Mouse (Mus musculus): ENCODE results near the gene Hmgcs2.

DNA sequence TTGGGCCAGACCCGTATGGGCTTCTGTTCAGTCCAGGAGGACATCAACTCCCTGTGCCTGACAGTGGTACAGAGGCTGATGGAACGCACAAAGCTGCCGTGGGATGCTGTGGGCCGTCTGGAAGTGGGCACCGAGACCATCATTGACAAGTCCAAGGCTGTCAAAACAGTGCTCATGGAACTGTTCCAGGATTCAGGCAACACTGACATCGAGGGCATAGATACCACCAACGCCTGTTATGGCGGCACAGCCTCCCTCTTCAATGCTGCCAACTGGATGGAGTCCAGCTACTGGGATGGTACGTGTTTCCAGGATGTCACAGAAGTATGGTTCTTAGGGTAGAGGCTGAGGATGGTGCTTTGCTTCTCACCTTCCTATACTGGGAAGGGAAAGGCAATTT is 10.8 kb downstream of the Hmgcs2 start:
- TF ChIP-seq CTCF (IDR thresholded peaks at IDR 0.05; ENCODE audit: extremely low read depth, insufficient read depth, insufficient read length, insufficient replicate concordance) (no peak), POLR2A (IDR thresholded peaks at IDR 0.05; ENCODE audit: low read depth, low read length) (no peak)

All from spleen, adult 2 months (tissue).